Mouse (Mus musculus): Measurements from ENCODE around the gene Slc7a7.

DNA sequence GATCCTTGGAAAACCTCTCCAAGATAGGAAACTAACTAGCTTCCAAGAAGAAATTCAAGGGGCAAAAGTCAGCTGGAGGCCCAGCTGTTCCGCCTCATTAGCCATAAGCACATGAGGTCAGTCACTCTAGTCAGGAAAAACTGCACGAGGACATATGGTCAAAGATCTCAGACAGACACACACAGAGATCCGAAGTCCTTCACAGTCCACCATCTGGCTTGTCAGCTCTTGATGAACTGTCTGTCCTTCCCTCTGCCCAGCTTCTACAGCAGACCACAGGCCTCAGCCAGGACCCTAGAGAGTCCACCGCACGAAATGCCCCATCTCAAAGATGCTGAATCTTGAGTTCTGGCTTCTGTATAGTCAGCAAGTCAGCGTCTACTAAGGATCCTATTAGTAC lies 30.0 kb downstream of the Slc7a7 start:
- TF ChIP-seq CTCF (IDR thresholded peaks at IDR 0.05; ENCODE audit: low read depth, low read length) (no peak), POLR2A (IDR thresholded peaks at IDR 0.05; ENCODE audit: extremely low read depth, insufficient read depth, low read length) (no peak)

All from liver, adult 2 months (tissue).